Mouse (Mus musculus): ENCODE results near the gene Otub2.

Otub2 gene

GRCm38 (mm10) chr12:103388505-103389347 is at the start of gene Otub2:
TSS of gene Otub2 (plus strand) at chr12:103388682.
- peak; percentile 96 to 97 for DNase-seq (ENCODE audit: low spot score in 2 of 2)

GRCm38 (mm10) chr12:103341212-103341611 is 47.3 kb upstream of the Otub2 start:
- DNase-seq (ENCODE audit: low spot score in 2 of 2): no peak

GRCm38 (mm10) chr12:103343456-103343855 is 45.0 kb upstream of the Otub2 start:
- no peak for DNase-seq (ENCODE audit: low spot score in 2 of 2)

GRCm38 (mm10) chr12:103344934-103345333 is 43.5 kb upstream of the Otub2 start:
- no peak for DNase-seq (ENCODE audit: low spot score in 2 of 2)

GRCm38 (mm10) chr12:103346945-103347344 is 41.5 kb upstream of the Otub2 start:
- no peak for DNase-seq (ENCODE audit: low spot score in 2 of 2)

- no peak for DNase-seq (ENCODE audit: low spot score in 2 of 2)
These were observed 41.1 kb upstream of the Otub2 start for GRCm38 (mm10) chr12:103347406-103347805.

GRCm38 (mm10) chr12:103348506-103348905 is 40.0 kb upstream of the Otub2 start:
- DNase-seq (ENCODE audit: low spot score in 2 of 2): peak; percentile 73 to 74

GRCm38 (mm10) chr12:103352735-103353134 is 35.7 kb upstream of the Otub2 start:
- no peak for DNase-seq (ENCODE audit: low spot score in 2 of 2)

GRCm38 (mm10) chr12:103353538-103353937 is 34.9 kb upstream of the Otub2 start:
- no peak for DNase-seq (ENCODE audit: low spot score in 2 of 2)

GRCm38 (mm10) chr12:103355746-103356414 is 32.6 kb upstream of the Otub2 start, which contains the start of gene Asb2:
TSS of gene Asb2 (minus strand) at chr12:103356001.
- DNase-seq (ENCODE audit: low spot score in 2 of 2): no peak

GRCm38 (mm10) chr12:103356415-103356748 is 32.1 kb upstream of the Otub2 start:
- DNase-seq (ENCODE audit: low spot score in 2 of 2): no peak

- DNase-seq (ENCODE audit: low spot score in 2 of 2): no peak
These were observed 30.3 kb upstream of the Otub2 start for GRCm38 (mm10) chr12:103358216-103358615.

GRCm38 (mm10) chr12:103358951-103359801 is 29.3 kb upstream of the Otub2 start:
- DNase-seq (ENCODE audit: low spot score in 2 of 2): no peak

GRCm38 (mm10) chr12:103360812-103361211 is 27.7 kb upstream of the Otub2 start:
- no peak for DNase-seq (ENCODE audit: low spot score in 2 of 2)

- no peak for DNase-seq (ENCODE audit: low spot score in 2 of 2)
These were observed 26.8 kb upstream of the Otub2 start for GRCm38 (mm10) chr12:103361539-103362307.

- no peak for DNase-seq (ENCODE audit: low spot score in 2 of 2)
These were observed 26.1 kb upstream of the Otub2 start for GRCm38 (mm10) chr12:103362336-103362735.

GRCm38 (mm10) chr12:103367171-103367570 is 21.3 kb upstream of the Otub2 start:
- DNase-seq (ENCODE audit: low spot score in 2 of 2): no peak

GRCm38 (mm10) chr12:103367620-103368325 is 20.7 kb upstream of the Otub2 start:
- DNase-seq (ENCODE audit: low spot score in 2 of 2): peak; percentile 43 to 58

- DNase-seq (ENCODE audit: low spot score in 2 of 2): no peak
These were observed 20.2 kb upstream of the Otub2 start for GRCm38 (mm10) chr12:103368326-103368669.

GRCm38 (mm10) chr12:103368777-103369176 is 19.7 kb upstream of the Otub2 start:
- DNase-seq (ENCODE audit: low spot score in 2 of 2): no peak

- DNase-seq (ENCODE audit: low spot score in 2 of 2): no peak
These were observed 17.6 kb upstream of the Otub2 start for GRCm38 (mm10) chr12:103370861-103371260.

All from urinary bladder, postnatal 36 days (tissue).